Mouse (Mus musculus): ENCODE data around the gene Ndufs8. TPM values are rescaled to one million over a fixed set of nuclear protein-coding genes. Genes with fewer than 3 reads are reported as not detected.

The Ndufs8 gene
- polyA plus RNA-seq, 1 experiment from 2014 or later, result 397 TPM

DNA sequence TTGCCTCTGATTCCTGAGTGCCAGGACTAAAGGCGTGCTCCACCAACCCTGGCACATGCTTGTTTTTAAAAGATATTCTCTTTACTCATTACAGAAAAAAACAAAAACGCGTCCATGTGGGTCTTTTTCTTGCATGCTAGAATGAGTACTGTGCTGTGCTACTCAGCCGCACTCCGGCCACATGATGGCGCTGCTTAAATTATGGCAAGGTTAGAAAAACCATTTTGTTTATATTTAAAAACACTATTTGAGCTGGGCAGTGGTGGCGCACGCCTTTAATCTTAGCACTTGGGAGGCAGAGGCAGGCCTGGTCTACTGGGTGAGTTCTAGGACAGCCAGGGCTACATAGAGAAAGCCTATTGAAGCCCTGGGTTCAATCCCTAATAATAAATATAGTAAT lies 22.4 kb downstream of the Ndufs8 start:
- ATAC-seq (ENCODE audit: low FRiP score, low TSS enrichment), result no peak
- H3K9ac ChIP-seq (ENCODE audit: low read depth, low read length), result no peak overlapping the region
- H3K4me3 ChIP-seq (ENCODE audit: low read length), result no peak overlapping the region
- H3K27ac ChIP-seq (ENCODE audit: low read depth, low read length), result no peak overlapping the region
- 84% methylated on average over 8 of the region's 8 CpGs for whole genome bisulfite sequencing
- H3K9me3 ChIP-seq (ENCODE audit: control insufficient read depth, low read length), result no peaks in the 10 kb centered on the region
- H3K4me2 ChIP-seq (replicated peaks; ENCODE audit: low read depth, low read length), result no peak overlapping the region
- peaks cover 85% of the 10 kb centered on the region for H3K36me3 ChIP-seq (ENCODE audit: control insufficient read depth, insufficient read depth, low read length)
- no peaks in the 10 kb centered on the region for H3K4me1 ChIP-seq (ENCODE audit: control insufficient read depth, insufficient read depth, low read length)
- H3K27me3 ChIP-seq (ENCODE audit: control insufficient read depth, insufficient read depth, low read length), result no peaks in the 10 kb centered on the region

DNA sequence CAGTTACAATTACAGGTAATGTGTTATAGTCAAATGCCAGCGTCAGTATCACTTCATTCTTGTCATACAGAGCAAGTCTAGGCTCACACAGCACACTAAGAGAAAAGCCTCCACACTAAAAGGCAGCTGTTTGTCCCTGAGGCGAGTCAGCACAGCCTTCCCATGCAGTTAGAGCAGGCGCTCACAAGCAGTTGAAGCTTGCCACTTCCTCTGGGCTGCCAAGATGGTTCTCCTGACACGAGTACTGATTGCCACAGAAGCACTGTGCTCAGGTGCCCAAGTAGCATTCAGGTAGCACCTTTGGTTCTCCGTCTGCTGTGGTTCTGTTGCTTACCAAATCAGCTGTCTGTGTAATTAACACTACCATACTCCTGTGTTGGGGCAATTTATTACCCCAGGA lies 23.5 kb downstream of the Ndufs8 start:
- H3K27ac ChIP-seq (ENCODE audit: low read depth, low read length), result no peak overlapping the region
- no peaks in the 10 kb centered on the region for H3K27me3 ChIP-seq (ENCODE audit: control insufficient read depth, insufficient read depth, low read length)
- no peak overlapping the region for H3K9ac ChIP-seq (ENCODE audit: low read depth, low read length)
- WGBS, result 90% methylated on average over 5 of the region's 5 CpGs
- peaks cover 82% of the 10 kb centered on the region for H3K36me3 ChIP-seq (ENCODE audit: control insufficient read depth, insufficient read depth, low read length)
- H3K9me3 ChIP-seq (ENCODE audit: control insufficient read depth, low read length), result no peaks in the 10 kb centered on the region
- no peak for ATAC-seq (ENCODE audit: low FRiP score, low TSS enrichment)
- no peak overlapping the region for H3K4me2 ChIP-seq (replicated peaks; ENCODE audit: low read depth, low read length)
- no peaks in the 10 kb centered on the region for H3K4me1 ChIP-seq (ENCODE audit: control insufficient read depth, insufficient read depth, low read length)
- H3K4me3 ChIP-seq (ENCODE audit: low read length), result no peak overlapping the region

DNA sequence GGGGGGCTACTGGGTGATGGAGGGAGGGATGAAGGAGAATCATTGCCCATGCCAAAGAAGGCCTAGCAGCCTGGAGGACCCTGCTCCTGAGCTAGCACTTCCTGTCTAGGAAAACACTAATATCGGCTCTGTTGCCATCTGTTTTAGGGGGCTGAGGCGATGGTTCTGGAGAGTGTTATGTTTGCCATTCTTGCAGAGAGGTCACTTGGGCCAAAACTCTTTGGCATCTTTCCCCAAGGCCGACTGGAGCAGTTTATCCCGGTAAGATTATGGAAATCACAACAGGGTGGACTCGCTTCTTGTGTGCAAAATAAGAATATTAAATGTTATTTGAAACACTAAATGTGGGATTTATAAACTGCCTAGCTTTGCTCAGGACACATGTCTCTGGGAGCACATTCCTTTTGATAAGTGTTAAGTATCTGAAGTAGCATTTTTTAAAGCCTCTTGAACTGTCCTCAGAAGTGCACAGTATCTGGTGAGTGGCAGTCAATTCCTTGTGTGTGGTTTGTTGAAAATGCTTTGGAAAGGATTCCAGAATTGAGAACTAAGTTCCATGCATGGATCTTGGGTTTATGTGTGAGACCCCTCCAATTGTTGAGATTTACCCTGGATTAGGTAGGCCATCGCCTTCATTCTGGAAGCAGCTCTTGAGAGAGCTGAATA lies 28.1 kb downstream of the Ndufs8 start:
- no peaks in the 10 kb centered on the region for H3K27me3 ChIP-seq (ENCODE audit: control insufficient read depth, insufficient read depth, low read length)
- no peaks in the 10 kb centered on the region for H3K9me3 ChIP-seq (ENCODE audit: control insufficient read depth, low read length)
- no peak overlapping the region for H3K27ac ChIP-seq (ENCODE audit: low read depth, low read length)
- 79% methylated on average over 6 of the region's 6 CpGs for WGBS
- H3K36me3 ChIP-seq (ENCODE audit: control insufficient read depth, insufficient read depth, low read length), result peaks cover 50% of the 10 kb centered on the region
- H3K4me3 ChIP-seq (ENCODE audit: low read length), result no peak overlapping the region
- no peak for ATAC-seq (ENCODE audit: low FRiP score, low TSS enrichment)
- H3K9ac ChIP-seq (ENCODE audit: low read depth, low read length), result no peak overlapping the region
- H3K4me2 ChIP-seq (replicated peaks; ENCODE audit: low read depth, low read length), result no peak overlapping the region
- no peaks in the 10 kb centered on the region for H3K4me1 ChIP-seq (ENCODE audit: control insufficient read depth, insufficient read depth, low read length)

DNA sequence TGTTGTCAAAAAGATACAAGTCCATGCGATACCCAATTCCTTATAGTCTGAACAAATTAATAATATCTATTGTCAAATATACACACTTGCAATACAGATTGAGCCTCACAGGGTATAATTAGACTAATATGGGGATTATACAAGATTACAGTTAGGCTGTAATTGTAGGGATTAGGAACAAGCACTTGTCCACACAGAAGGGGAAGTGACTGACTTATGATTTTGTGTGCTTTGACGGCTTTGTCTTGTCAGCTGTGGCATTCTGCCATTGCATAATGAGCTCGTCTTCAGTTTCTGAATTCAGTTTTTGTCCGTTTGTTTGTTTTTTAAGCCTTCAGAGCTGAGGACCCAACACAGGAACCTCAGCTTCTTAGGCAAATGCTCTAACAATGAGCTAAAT lies 30.4 kb downstream of the Ndufs8 start:
- Histone ChIP-seq H3K9ac (ENCODE audit: low read depth, low read length) (no peak overlapping the region), H3K4me3 (ENCODE audit: low read length) (no peak overlapping the region), H3K27ac (ENCODE audit: low read depth, low read length) (no peak overlapping the region), H3K4me2 (replicated peaks; ENCODE audit: low read depth, low read length) (no peak overlapping the region), H3K4me1 (ENCODE audit: control insufficient read depth, insufficient read depth, low read length) (no peaks in the 10 kb centered on the region), H3K9me3 (ENCODE audit: control insufficient read depth, low read length) (no peaks in the 10 kb centered on the region), H3K27me3 (ENCODE audit: control insufficient read depth, insufficient read depth, low read length) (no peaks in the 10 kb centered on the region), H3K36me3 (ENCODE audit: control insufficient read depth, insufficient read depth, low read length) (peaks cover 35% of the 10 kb centered on the region)
- WGBS, result 84% methylated on average over 4 of the region's 4 CpGs
- ATAC-seq (ENCODE audit: low FRiP score, low TSS enrichment), result no peak

DNA sequence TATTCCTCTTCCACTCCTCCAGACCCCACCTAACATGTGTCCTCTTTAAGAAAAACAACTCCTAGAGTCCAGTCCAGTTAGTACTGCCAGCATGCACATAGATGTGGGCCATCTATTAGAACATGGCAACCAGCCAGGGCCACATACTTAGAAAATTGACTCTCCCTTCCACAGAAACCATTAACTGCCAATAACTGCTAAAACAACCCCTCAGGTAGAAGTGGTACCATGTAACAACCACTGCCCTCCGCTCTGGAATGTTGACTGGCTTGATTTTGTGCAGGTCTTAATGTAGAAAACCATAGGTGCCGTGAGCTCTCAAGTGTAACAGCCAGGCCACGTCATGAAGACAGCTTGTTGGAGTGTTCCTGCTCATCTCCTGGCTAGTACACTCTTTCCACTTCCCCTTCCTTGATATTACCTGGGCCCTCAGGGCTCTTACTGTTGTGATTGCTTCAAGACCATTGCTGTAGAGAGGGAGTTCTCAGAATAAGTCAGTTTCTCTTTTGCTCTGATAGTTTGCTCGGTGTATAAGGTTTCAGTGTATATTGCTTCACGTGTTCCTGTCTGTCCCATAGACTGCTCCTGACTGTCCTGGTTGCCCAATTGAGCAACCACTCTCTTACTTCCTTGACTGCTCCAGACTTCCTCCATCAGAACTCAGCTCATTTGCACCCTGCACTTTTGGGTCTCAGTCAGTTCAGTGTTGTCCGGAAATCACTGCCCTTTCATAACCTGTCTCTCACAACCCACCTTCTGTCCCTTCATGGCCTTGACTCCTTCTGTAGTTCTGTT lies 32.3 kb downstream of the Ndufs8 start:
- Histone ChIP-seq H3K27ac (ENCODE audit: low read depth, low read length) (no peak overlapping the region), H3K4me1 (ENCODE audit: control insufficient read depth, insufficient read depth, low read length) (no peaks in the 10 kb centered on the region), H3K36me3 (ENCODE audit: control insufficient read depth, insufficient read depth, low read length) (peaks cover 30% of the 10 kb centered on the region), H3K4me2 (replicated peaks; ENCODE audit: low read depth, low read length) (no peak overlapping the region), H3K4me3 (ENCODE audit: low read length) (no peak overlapping the region), H3K9me3 (ENCODE audit: control insufficient read depth, low read length) (no peaks in the 10 kb centered on the region), H3K9ac (ENCODE audit: low read depth, low read length) (no peak overlapping the region), H3K27me3 (ENCODE audit: control insufficient read depth, insufficient read depth, low read length) (no peaks in the 10 kb centered on the region)
- 77% methylated on average over 6 of the region's 6 CpGs for WGBS
- ATAC-seq (ENCODE audit: low FRiP score, low TSS enrichment), result no peak

DNA sequence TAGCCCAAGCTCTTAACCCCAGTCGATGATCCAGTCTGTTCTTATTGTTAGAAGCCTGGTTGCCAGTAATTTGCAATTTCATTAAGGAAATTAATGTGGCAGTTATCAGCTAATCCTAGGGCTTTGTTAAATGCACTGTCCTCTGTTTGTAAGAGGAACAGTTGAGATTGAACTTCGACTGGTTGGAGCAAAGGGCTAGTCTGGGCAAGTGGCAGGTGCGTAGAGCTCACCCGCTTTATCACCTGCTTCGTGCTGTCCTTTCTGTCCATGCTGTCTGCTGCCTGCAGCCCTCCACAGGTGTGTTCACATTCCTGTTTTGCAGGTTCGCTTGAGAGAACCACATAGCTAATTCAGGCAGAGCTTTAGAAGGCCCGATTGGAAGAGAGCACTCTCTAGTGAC lies 37.5 kb downstream of the Ndufs8 start:
- H3K36me3 ChIP-seq (ENCODE audit: control insufficient read depth, insufficient read depth, low read length), result peaks cover 18% of the 10 kb centered on the region
- no peaks in the 10 kb centered on the region for H3K27me3 ChIP-seq (ENCODE audit: control insufficient read depth, insufficient read depth, low read length)
- no peak for ATAC-seq (ENCODE audit: low FRiP score, low TSS enrichment)
- 88% methylated on average over 7 of the region's 7 CpGs for WGBS
- H3K4me2 ChIP-seq (replicated peaks; ENCODE audit: low read depth, low read length), result no peak overlapping the region
- H3K9me3 ChIP-seq (ENCODE audit: control insufficient read depth, low read length), result no peaks in the 10 kb centered on the region
- H3K4me3 ChIP-seq (ENCODE audit: low read length), result no peak overlapping the region
- 0 out of 2 replicates have a peak, but pooled peaks cover 6% of the 10 kb centered on the region for H3K4me1 ChIP-seq (ENCODE audit: control insufficient read depth, insufficient read depth, low read length)
- no peak overlapping the region for H3K27ac ChIP-seq (ENCODE audit: low read depth, low read length)
- no peak overlapping the region for H3K9ac ChIP-seq (ENCODE audit: low read depth, low read length)

DNA sequence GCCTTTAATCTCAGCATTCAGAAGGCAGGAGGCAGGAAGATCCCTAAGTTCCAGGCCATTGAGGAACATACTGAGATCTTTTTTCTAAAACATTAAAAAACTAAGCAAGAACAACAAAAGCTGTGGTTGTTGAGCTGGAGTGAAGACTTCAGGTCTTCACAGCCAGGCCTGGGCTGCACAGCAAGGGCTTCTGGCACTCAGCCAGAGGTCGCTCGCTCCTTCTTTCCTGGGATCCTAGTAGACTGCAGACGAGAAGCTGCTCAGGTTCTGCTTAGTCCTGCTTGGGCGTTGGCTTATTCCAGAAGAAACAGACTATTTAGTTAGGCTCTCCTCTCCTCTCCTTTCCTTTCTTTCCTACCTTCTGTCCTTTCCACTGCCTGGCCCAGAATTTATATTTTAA lies 40.2 kb downstream of the Ndufs8 start:
- H3K9me3 ChIP-seq (ENCODE audit: control insufficient read depth, low read length), result no peaks in the 10 kb centered on the region
- no peak overlapping the region for H3K9ac ChIP-seq (ENCODE audit: low read depth, low read length)
- H3K36me3 ChIP-seq (ENCODE audit: control insufficient read depth, insufficient read depth, low read length), result peaks cover 18% of the 10 kb centered on the region
- ATAC-seq (ENCODE audit: low FRiP score, low TSS enrichment), result no peak
- H3K27me3 ChIP-seq (ENCODE audit: control insufficient read depth, insufficient read depth, low read length), result no peaks in the 10 kb centered on the region
- WGBS, result 64% methylated on average over 4 of the region's 4 CpGs
- H3K4me2 ChIP-seq (replicated peaks; ENCODE audit: low read depth, low read length), result no peak overlapping the region
- H3K4me1 ChIP-seq (ENCODE audit: control insufficient read depth, insufficient read depth, low read length), result 0 out of 2 replicates have a peak, but pooled peaks cover 6% of the 10 kb centered on the region
- no peak overlapping the region for H3K27ac ChIP-seq (ENCODE audit: low read depth, low read length)
- no peak overlapping the region for H3K4me3 ChIP-seq (ENCODE audit: low read length)

DNA sequence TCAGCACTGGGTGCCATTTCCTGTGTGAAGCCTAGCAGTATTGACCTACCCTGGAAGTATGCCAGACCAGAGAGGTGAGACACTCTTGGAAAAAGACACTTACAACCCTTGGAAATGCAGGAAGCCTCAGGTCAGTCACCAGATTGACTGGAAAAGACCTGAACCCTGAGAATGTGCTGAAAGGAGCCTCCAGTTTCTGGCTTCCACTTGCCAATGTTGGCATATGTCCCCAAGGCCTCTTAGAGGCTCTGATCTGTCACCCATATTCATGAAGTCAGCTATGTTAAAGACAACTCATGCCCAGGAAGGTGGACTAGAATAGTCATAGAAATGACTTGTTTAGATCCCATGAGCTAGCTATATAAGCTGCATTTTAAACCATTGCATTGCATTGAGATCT lies 41.1 kb downstream of the Ndufs8 start:
- Histone ChIP-seq H3K4me1 (ENCODE audit: control insufficient read depth, insufficient read depth, low read length) (0 out of 2 replicates have a peak, but pooled peaks cover 6% of the 10 kb centered on the region), H3K9ac (ENCODE audit: low read depth, low read length) (no peak overlapping the region), H3K4me3 (ENCODE audit: low read length) (no peak overlapping the region), H3K27me3 (ENCODE audit: control insufficient read depth, insufficient read depth, low read length) (no peaks in the 10 kb centered on the region), H3K4me2 (replicated peaks; ENCODE audit: low read depth, low read length) (no peak overlapping the region), H3K27ac (ENCODE audit: low read depth, low read length) (no peak overlapping the region), H3K36me3 (ENCODE audit: control insufficient read depth, insufficient read depth, low read length) (peaks cover 15% of the 10 kb centered on the region), H3K9me3 (ENCODE audit: control insufficient read depth, low read length) (no peaks in the 10 kb centered on the region)
- no peak for ATAC-seq (ENCODE audit: low FRiP score, low TSS enrichment)

DNA sequence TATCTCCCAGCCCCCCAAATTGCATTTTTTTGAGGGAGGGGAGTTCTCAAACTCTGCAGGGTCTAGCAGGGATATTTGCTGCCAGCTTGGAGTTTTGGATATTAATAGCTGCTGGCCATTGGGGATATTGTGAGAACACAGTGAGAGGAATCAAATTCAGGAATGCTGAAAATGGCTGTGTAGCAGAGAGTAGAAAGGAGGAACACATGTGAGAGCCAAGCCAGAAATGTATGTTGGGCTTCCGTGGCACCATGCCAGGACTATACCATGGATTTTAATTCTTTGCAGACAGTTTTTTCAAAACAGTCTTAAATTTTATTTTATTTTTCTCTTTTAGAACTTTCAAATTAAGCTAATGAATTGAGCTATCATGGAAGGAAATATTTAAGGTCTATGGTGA lies 44.3 kb downstream of the Ndufs8 start:
- H3K4me1 ChIP-seq (ENCODE audit: control insufficient read depth, insufficient read depth, low read length), result 0 out of 2 replicates have a peak, but pooled peaks cover 6% of the 10 kb centered on the region
- 95% methylated on average over 1 of the region's 1 CpGs for WGBS

More for the DNA sequence above, 44.3 kb downstream of the Ndufs8 start:
- H3K4me3 ChIP-seq (ENCODE audit: low read length), result no peak overlapping the region
- H3K9me3 ChIP-seq (ENCODE audit: control insufficient read depth, low read length), result no peaks in the 10 kb centered on the region
- H3K4me2 ChIP-seq (replicated peaks; ENCODE audit: low read depth, low read length), result no peak overlapping the region
- no peak for ATAC-seq (ENCODE audit: low FRiP score, low TSS enrichment)
- H3K27ac ChIP-seq (ENCODE audit: low read depth, low read length), result no peak overlapping the region
- no peaks in the 10 kb centered on the region for H3K27me3 ChIP-seq (ENCODE audit: control insufficient read depth, insufficient read depth, low read length)
- H3K9ac ChIP-seq (ENCODE audit: low read depth, low read length), result no peak overlapping the region
- peaks cover 17% of the 10 kb centered on the region for H3K36me3 ChIP-seq (ENCODE audit: control insufficient read depth, insufficient read depth, low read length)

Measured in kidney, embryonic 14.5 days (tissue).